Mouse (Mus musculus) cerebellum, adult 2 months (tissue): ENCODE results near the gene Abcc2.

ENCODE experiments used
- CTCF ChIP-seq: fragments of 200-500 bp; IDR thresholded peaks from 2 replicates; pipeline ENCODE4 v1.5.1; 2011; ENCODE audit warnings: low read depth, mild to moderate bottlenecking, control low read depth, low read length, moderate library complexity, borderline replicate concordance; ENCODE audit not compliant: insufficient read depth
- POLR2A ChIP-seq: fragments of 200-500 bp; IDR thresholded peaks from 2 replicates; pipeline ENCODE4 v1.6.1; 2011; ENCODE audit warnings: low read length, control low read depth, borderline replicate concordance; ENCODE audit not compliant: insufficient read depth

GRCm38 (mm10) chr19:43792537-43792936 lies 10.5 kb downstream of the Abcc2 start:
- TF ChIP-seq CTCF, result no peak
- TF ChIP-seq POLR2A, result no peak
